Mouse (Mus musculus): ENCODE results near the gene Smad9. TPM values are rescaled to one million over a fixed set of nuclear protein-coding genes. Genes with fewer than 3 reads are reported as not detected.

The Smad9 gene
- under 1 TPM; 0.17 to 0.41 TPM for total RNA-seq (2021)
- long read RNA-seq, experiment 1 = 0 reads
- long read RNA-seq, experiment 2 = 0 reads

GRCm38 (mm10) chr3:54755145-54756041, at the start of gene Smad9:
Gene Smad9 (plus strand): TSS chr3:54755582.
- peak; percentile 21 to 30 for DNase-seq
- intact Hi-C loops (cut with DNase I) = no loop called here

- intact Hi-C loops (cut with DNase I) = no loop called here
- DNase-seq = no peak
Measured at GRCm38 (mm10) chr3:54708972-54709371, 46.4 kb upstream of the Smad9 start.

GRCm38 (mm10) chr3:54714253-54714652, 41.1 kb upstream of the Smad9 start, which contains the start of gene Gm21958:
Gene Gm21958 (minus strand): TSS chr3:54714353.
- no peak for DNase-seq
- intact Hi-C loops (cut with DNase I) = no loop called here

GRCm38 (mm10) chr3:54715461-54715860, 39.9 kb upstream of the Smad9 start:
- intact Hi-C loops (cut with DNase I) = no loop called here
- no peak for DNase-seq

- DNase-seq = no peak
- intact Hi-C loops (cut with DNase I) = no loop called here
Measured at GRCm38 (mm10) chr3:54717348-54717747, 38.0 kb upstream of the Smad9 start.

GRCm38 (mm10) chr3:54718947-54719346, 36.4 kb upstream of the Smad9 start:
- intact Hi-C loops (cut with DNase I) = no loop called here
- DNase-seq = no peak

- no peak for DNase-seq
Measured at GRCm38 (mm10) chr3:54723741-54724500, 31.5 kb upstream of the Smad9 start.

GRCm38 (mm10) chr3:54725344-54725743, 30.0 kb upstream of the Smad9 start:
- intact Hi-C loops (cut with DNase I) = no loop called here
- DNase-seq = no peak

More at GRCm38 (mm10) chr3:54723741-54724500, 31.5 kb upstream of the Smad9 start:
- intact Hi-C loops (cut with DNase I) = no loop called here

GRCm38 (mm10) chr3:54727588-54727987, 27.8 kb upstream of the Smad9 start:
- no peak for DNase-seq
- intact Hi-C loops (cut with DNase I) = no loop called here

- DNase-seq = no peak
- intact Hi-C loops (cut with DNase I) = no loop called here
Measured at GRCm38 (mm10) chr3:54728100-54728499, 27.3 kb upstream of the Smad9 start.

- no peak for DNase-seq
- intact Hi-C loops (cut with DNase I) = no loop called here
Measured at GRCm38 (mm10) chr3:54731626-54732150, 23.7 kb upstream of the Smad9 start.

GRCm38 (mm10) chr3:54732371-54732770, 23.0 kb upstream of the Smad9 start:
- intact Hi-C loops (cut with DNase I) = no loop called here
- DNase-seq = no peak

- intact Hi-C loops (cut with DNase I) = loop anchor here (2.0 to 5.0 kb wide), 2 partner anchors 38 to 73 kb away; partner anchors contain the start of gene Rfxap
- DNase-seq = peak; percentile 82 to 85
Measured at GRCm38 (mm10) chr3:54734411-54735246, 20.8 kb upstream of the Smad9 start.

- intact Hi-C loops (cut with DNase I) = loop anchor here (2.0 to 5.0 kb wide), 2 partner anchors 39 to 72 kb away; partner anchors contain the start of gene Rfxap
Measured at GRCm38 (mm10) chr3:54735247-54736046, 19.9 kb upstream of the Smad9 start, which contains the start of the genes Exosc8 and Alg5. Gene Exosc8 (minus strand): TSS chr3:54735393. Gene Alg5 (plus strand): TSS chr3:54735539.

GRCm38 (mm10) chr3:54736101-54736927, 19.1 kb upstream of the Smad9 start:
- intact Hi-C loops (cut with DNase I) = loop anchor here (5.0 kb wide), 1 partner anchor 71 kb away; the partner anchor contains the start of gene Rfxap
- DNase-seq = no peak

More at GRCm38 (mm10) chr3:54735247-54736046, 19.9 kb upstream of the Smad9 start, which contains the start of the genes Exosc8 and Alg5:
- DNase-seq = peak; percentile 77 to 94

GRCm38 (mm10) chr3:54737317-54737716, 18.1 kb upstream of the Smad9 start:
- intact Hi-C loops (cut with DNase I) = loop anchor here (5.0 kb wide), 1 partner anchor 70 kb away; the partner anchor contains the start of gene Rfxap
- DNase-seq = no peak

GRCm38 (mm10) chr3:54741965-54742364, 13.4 kb upstream of the Smad9 start:
- DNase-seq = no peak
- intact Hi-C loops (cut with DNase I) = no loop called here

GRCm38 (mm10) chr3:54745799-54746198, 9.6 kb upstream of the Smad9 start:
- DNase-seq = no peak
- intact Hi-C loops (cut with DNase I) = no loop called here

Data from gastrocnemius, postnatal 36 days (tissue).